Mouse (Mus musculus) kidney, adult 2 months (tissue): ENCODE measurements around the gene Abcc10.

Experiments
- CTCF ChIP-seq: fragments of 200-500 bp; conservative IDR thresholded peaks from 2 replicates; pipeline ENCODE4 v1.5.1; 2011; ENCODE audit warnings: low read depth, mild to moderate bottlenecking, control low read depth, low read length, moderate library complexity, mixed read lengths; ENCODE audit not compliant: insufficient read depth, insufficient read length
- POLR2A ChIP-seq: fragments of 200-500 bp; IDR thresholded peaks from one replicate; pipeline ENCODE4 v1.6.1; 2011; ENCODE audit warnings: low read depth, low read length, control low read depth

GRCm38 (mm10) chr17:46296601-46297000 lies 31.6 kb downstream of the Abcc10 start:
- TF ChIP-seq POLR2A (no peak), CTCF (no peak)
